Mouse (Mus musculus) embryo, embryonic 10.5 days (tissue): ENCODE data around the gene Gm20388.

ENCODE experiments used
- DNase-seq: peaks from one replicate; pipeline ENCODE4 v3.0.0-alpha.2; 2015; ENCODE audit warnings: low spot score

The Gm20388 gene

GRCm38 (mm10) chr8:121602860-121603259 lies 1692.2 kb downstream of the Gm20388 start:
- peak; percentile 84 for DNase-seq

GRCm38 (mm10) chr8:121603801-121604200 lies 1693.2 kb downstream of the Gm20388 start:
- DNase-seq = no peak

GRCm38 (mm10) chr8:121607661-121608060 lies 1697.0 kb downstream of the Gm20388 start:
- DNase-seq = peak; percentile 34

- no peak for DNase-seq
Measured at GRCm38 (mm10) chr8:121609251-121609650, 1698.6 kb downstream of the Gm20388 start.

GRCm38 (mm10) chr8:121609916-121610315 lies 1699.3 kb downstream of the Gm20388 start:
- DNase-seq = no peak

- DNase-seq = no peak
Measured at GRCm38 (mm10) chr8:121613419-121613818, 1702.8 kb downstream of the Gm20388 start.

GRCm38 (mm10) chr8:121619401-121619995 lies 1708.9 kb downstream of the Gm20388 start:
- DNase-seq = no peak

GRCm38 (mm10) chr8:121620801-121621516 lies 1710.3 kb downstream of the Gm20388 start:
- no peak for DNase-seq

GRCm38 (mm10) chr8:121621879-121622278 lies 1711.2 kb downstream of the Gm20388 start:
- DNase-seq = no peak

- DNase-seq = no peak
Measured at GRCm38 (mm10) chr8:121623043-121623442, 1712.4 kb downstream of the Gm20388 start.

- no peak for DNase-seq
Measured at GRCm38 (mm10) chr8:121628681-121629080, 1718.0 kb downstream of the Gm20388 start.

GRCm38 (mm10) chr8:121631645-121632071 lies 1721.0 kb downstream of the Gm20388 start:
- no peak for DNase-seq

- no peak for DNase-seq
Measured at GRCm38 (mm10) chr8:121632401-121632800, 1721.8 kb downstream of the Gm20388 start.

GRCm38 (mm10) chr8:121635534-121635933 lies 1724.9 kb downstream of the Gm20388 start:
- DNase-seq = no peak

- no peak for DNase-seq
Measured at GRCm38 (mm10) chr8:121636180-121636579, 1725.5 kb downstream of the Gm20388 start.

- DNase-seq = no peak
Measured at GRCm38 (mm10) chr8:121642804-121643203, 1732.2 kb downstream of the Gm20388 start.

- DNase-seq = no peak
Measured at GRCm38 (mm10) chr8:121643384-121643783, 1732.7 kb downstream of the Gm20388 start.

- no peak for DNase-seq
Measured at GRCm38 (mm10) chr8:121647511-121648215, 1737.0 kb downstream of the Gm20388 start.

GRCm38 (mm10) chr8:121648451-121648850 lies 1737.8 kb downstream of the Gm20388 start:
- no peak for DNase-seq

GRCm38 (mm10) chr8:121649423-121649822 lies 1738.8 kb downstream of the Gm20388 start:
- no peak for DNase-seq

GRCm38 (mm10) chr8:121649904-121650303 lies 1739.3 kb downstream of the Gm20388 start:
- no peak for DNase-seq

- no peak for DNase-seq
Measured at GRCm38 (mm10) chr8:121650389-121651307, 1740.0 kb downstream of the Gm20388 start.
